Mouse (Mus musculus): Measurements from ENCODE around the gene Llgl1. TPM values are rescaled to one million over a fixed set of nuclear protein-coding genes. Genes with fewer than 3 reads are reported as not detected.

Gene Llgl1
- polyA plus RNA-seq, 1 experiment from 2014 or later, result 44.4 TPM

DNA sequence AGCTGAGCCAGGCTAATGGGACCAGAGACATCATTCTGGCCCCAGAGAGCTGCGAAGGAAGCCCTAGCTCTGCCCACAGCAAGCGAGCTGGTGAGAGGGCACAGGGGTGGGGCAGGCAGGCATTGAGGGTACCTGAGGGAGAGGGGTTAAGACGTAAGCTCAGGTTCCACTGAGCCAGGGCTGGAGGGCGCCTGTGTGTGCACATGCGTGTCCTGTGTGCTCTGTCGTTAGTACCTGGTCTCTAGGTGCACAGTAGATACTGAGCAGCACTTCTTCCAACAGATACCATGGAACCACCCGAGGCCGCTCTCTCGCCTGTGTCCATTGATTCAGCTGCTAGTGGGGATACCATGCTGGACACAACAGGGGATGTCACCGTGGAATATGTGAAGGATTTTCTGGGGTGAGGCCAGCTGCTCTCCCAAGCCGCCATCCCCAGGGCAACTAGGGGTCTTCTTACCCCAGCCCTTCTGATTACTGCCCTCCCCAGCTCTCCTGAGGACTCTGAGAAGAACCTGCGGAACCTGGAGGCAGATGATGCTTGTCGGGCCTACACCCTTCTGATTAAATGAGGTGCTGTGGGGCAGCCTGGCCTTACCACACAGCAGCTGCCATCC, 13.2 kb downstream of the Llgl1 start:
- Histone ChIP-seq H3K9ac (ENCODE audit: low read depth, low read length) (no peak overlapping the region), H3K36me3 (ENCODE audit: control insufficient read depth, insufficient read depth, low read length) (peaks cover 85% of the 10 kb centered on the region), H3K9me3 (replicated peaks; ENCODE audit: control insufficient read depth, low read length, poor library complexity, severe bottlenecking) (no peaks in the 10 kb centered on the region), H3K27ac (ENCODE audit: low read length) (no peak overlapping the region), H3K4me1 (ENCODE audit: control insufficient read depth, insufficient read depth, low read length) (no peaks in the 10 kb centered on the region), H3K4me3 (ENCODE audit: low read depth, low read length) (no peak overlapping the region), H3K4me2 (ENCODE audit: low read length) (no peak overlapping the region), H3K27me3 (ENCODE audit: control insufficient read depth, insufficient read depth, low read depth, low read length) (no peaks in the 10 kb centered on the region)
- WGBS, result 95% methylated on average over 13 of the region's 13 CpGs
- ATAC-seq, result no peak

DNA sequence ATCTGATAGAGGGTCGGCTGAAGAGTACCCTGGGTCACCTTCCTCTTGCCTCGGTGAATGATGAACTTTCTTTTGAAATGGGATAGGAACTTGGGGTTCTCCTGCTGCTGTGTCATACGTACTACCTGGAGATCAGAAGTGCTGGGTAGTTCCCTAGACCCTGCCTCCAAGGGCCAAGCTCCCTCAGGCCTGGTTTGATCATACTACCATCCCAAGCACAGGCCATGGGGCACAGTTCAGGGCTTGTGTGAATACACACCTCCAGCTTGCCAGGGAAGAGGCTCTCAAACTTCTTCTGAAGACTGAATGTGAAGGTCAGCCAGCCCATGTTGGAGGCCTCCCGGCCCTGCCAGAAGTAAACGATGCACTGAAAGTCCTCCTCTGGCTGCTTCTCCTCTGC, 16.3 kb downstream of the Llgl1 start:
- Histone ChIP-seq H3K27ac (ENCODE audit: low read length) (no peak overlapping the region), H3K4me1 (ENCODE audit: control insufficient read depth, insufficient read depth, low read length) (no peaks in the 10 kb centered on the region), H3K4me2 (ENCODE audit: low read length) (no peak overlapping the region), H3K4me3 (ENCODE audit: low read depth, low read length) (no peak overlapping the region), H3K9ac (ENCODE audit: low read depth, low read length) (no peak overlapping the region), H3K9me3 (replicated peaks; ENCODE audit: control insufficient read depth, low read length, poor library complexity, severe bottlenecking) (no peaks in the 10 kb centered on the region), H3K27me3 (ENCODE audit: control insufficient read depth, insufficient read depth, low read depth, low read length) (no peaks in the 10 kb centered on the region), H3K36me3 (ENCODE audit: control insufficient read depth, insufficient read depth, low read length) (peaks cover 82% of the 10 kb centered on the region)
- no peak for ATAC-seq
- 84% methylated on average over 5 of the region's 5 CpGs for WGBS

DNA sequence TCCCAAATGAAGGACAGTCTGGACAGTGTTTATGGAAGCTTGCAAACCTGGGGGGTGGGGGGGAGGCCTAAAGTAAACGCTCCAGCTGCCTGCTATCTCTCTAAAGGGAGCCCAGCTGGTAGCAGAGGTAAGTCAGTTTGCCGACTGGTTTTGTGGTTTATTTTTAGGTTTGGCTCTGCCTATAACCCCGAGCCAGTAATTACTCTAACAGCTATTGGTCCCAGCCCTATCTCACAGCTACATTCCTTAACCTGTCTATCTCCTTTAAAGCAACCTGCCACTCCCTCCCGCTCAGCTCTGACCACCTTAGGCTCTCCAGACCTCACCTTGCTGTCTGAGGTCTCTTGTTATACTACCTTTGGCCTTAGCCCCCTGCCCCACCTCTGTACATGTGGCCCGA, 19.7 kb downstream of the Llgl1 start:
- Histone ChIP-seq H3K4me1 (ENCODE audit: control insufficient read depth, insufficient read depth, low read length) (no peaks in the 10 kb centered on the region), H3K4me2 (ENCODE audit: low read length) (no peak overlapping the region), H3K27ac (ENCODE audit: low read length) (no peak overlapping the region), H3K9ac (ENCODE audit: low read depth, low read length) (no peak overlapping the region), H3K27me3 (ENCODE audit: control insufficient read depth, insufficient read depth, low read depth, low read length) (no peaks in the 10 kb centered on the region), H3K36me3 (ENCODE audit: control insufficient read depth, insufficient read depth, low read length) (peaks cover 73% of the 10 kb centered on the region), H3K9me3 (replicated peaks; ENCODE audit: control insufficient read depth, low read length, poor library complexity, severe bottlenecking) (no peaks in the 10 kb centered on the region), H3K4me3 (ENCODE audit: low read depth, low read length) (no peak overlapping the region)
- WGBS, result 93% methylated on average over 5 of the region's 5 CpGs
- no peak for ATAC-seq

DNA sequence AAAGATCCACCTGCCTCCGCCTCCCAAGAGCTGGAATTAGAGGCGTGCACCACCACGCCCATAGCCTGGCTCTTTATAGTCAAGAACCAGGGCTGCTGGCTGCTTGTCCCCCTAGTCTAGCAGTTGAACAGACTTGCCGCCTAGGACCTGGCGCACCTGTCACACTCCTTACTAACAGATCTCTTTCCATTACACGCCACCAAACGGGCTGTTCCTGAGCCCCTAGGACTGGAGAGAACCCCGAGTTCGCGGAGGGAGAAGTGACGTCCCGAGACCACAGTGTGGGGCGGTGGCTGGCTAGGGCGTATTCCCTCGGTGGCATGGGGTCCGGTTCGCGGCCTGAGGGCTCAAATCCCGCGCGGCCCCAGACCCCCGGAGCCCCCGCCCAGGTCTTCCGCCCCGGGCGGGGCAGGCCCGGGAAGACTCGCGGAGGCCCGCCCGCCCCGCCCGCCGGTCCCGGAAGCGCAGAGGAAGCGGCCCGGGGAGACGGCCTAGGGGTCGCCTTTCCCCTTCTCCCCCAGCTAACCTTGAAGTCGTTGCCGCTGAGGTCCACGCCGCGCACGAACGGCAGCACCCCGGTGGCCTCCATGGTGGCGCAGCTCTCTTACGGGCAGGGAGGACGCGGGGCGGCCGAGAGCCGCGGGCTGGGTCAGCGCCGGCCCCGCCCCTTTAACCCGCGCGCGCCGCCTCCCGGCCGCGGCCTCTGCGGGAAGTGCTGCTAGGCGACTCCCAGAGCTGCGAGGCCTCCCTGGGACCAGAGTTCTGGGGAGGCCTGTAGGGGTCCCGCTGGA, 27.3 kb downstream of the Llgl1 start, which contains the start of gene Flii:
Gene Flii (minus strand): TSS at position 663 of the 791 bp plus-strand sequence.
- peaks cover 20% of the 10 kb centered on the region for H3K4me1 ChIP-seq (ENCODE audit: control insufficient read depth, insufficient read depth, low read length)
- peak; percentile 66 for ATAC-seq
- H3K9ac ChIP-seq (ENCODE audit: low read depth, low read length), result peak within 1 kb of the TSS; percentile 95
- H3K4me3 ChIP-seq (ENCODE audit: low read depth, low read length), result peak within 1 kb of the TSS; percentile 87
- under 1% methylated on average over 51 of the region's 71 CpGs for WGBS
- H3K27ac ChIP-seq (ENCODE audit: low read length), result peak within 1 kb of the TSS; percentile 91
- H3K4me2 ChIP-seq (ENCODE audit: low read length), result peak within 1 kb of the TSS; percentile 84
- H3K9me3 ChIP-seq (replicated peaks; ENCODE audit: control insufficient read depth, low read length, poor library complexity, severe bottlenecking), result no peaks in the 10 kb centered on the region
- H3K36me3 ChIP-seq (ENCODE audit: control insufficient read depth, insufficient read depth, low read length), result peaks cover 23% of the 10 kb centered on the region
- no peaks in the 10 kb centered on the region for H3K27me3 ChIP-seq (ENCODE audit: control insufficient read depth, insufficient read depth, low read depth, low read length)

DNA sequence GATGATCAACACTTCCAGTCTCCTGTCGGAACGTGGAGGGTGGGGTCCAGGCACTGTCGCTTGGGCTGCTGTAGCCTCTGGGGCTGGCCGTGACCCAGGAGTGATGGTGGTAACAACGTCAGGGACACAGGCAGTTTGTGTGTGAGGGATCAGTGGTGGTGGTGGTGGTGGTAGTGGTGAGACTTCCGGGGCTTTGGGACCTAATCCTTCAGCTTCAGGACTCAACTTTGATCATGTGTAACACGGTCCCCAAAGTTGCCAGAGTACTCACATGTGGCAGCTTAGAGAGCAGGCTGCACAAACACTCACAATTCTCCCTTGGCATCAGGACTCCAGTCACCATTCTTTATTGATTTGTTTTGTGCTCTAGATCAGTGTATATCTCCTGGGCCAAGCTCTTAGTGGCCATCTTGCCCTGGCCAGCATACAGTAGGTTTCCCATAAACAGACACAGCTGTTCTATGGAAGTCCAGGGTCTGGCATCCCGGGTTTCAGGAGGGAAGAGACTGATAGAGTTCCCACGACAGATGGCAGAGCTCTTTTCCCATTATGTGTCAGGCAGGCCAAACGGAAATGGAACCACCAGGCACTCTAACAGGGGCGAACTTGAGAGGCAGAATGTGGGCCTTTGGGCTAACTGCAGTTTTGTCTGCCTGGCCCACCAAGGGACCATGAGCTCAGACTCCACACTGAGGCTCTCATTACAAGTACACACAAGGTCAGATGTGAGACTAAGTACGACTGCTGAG, 28.0 kb downstream of the Llgl1 start:
- peak overlapping the region; percentile 87 for H3K4me3 ChIP-seq (ENCODE audit: low read depth, low read length)
- H3K4me2 ChIP-seq (ENCODE audit: low read length), result peak overlapping the region; percentile 84
- 7% methylated on average over 12 of the region's 12 CpGs for WGBS
- peak overlapping the region; percentile 91 for H3K27ac ChIP-seq (ENCODE audit: low read length)
- peaks cover 20% of the 10 kb centered on the region for H3K4me1 ChIP-seq (ENCODE audit: control insufficient read depth, insufficient read depth, low read length)
- peak overlapping the region; percentile 95 for H3K9ac ChIP-seq (ENCODE audit: low read depth, low read length)
- ATAC-seq, result peak; percentile 9
- H3K27me3 ChIP-seq (ENCODE audit: control insufficient read depth, insufficient read depth, low read depth, low read length), result no peaks in the 10 kb centered on the region
- peaks cover 16% of the 10 kb centered on the region for H3K36me3 ChIP-seq (ENCODE audit: control insufficient read depth, insufficient read depth, low read length)
- no peaks in the 10 kb centered on the region for H3K9me3 ChIP-seq (replicated peaks; ENCODE audit: control insufficient read depth, low read length, poor library complexity, severe bottlenecking)

DNA sequence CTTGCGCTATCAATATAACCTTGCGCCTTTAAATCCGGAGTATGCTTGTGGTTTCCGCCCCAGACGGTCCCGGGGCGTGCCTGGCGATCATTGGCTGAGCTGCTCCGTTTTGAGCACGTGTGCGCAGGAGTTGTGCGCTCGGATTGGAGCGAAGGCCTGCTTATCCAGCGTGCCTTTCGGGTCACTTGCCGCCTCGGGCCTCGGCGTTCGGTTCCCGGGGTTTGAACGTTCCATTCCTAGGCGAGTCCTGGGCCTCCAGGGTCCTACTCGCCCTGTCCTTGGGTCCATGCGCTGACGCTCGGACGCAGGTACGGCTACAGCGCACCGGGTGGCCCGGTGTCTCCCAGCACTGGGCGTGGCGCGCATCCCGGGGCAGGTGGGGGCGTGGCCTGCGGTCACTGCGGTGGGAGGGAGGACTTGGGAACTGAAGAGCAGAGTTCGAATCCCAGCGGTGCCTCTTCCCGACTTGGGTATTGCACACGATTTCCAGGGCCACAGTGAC, 28.8 kb downstream of the Llgl1 start, which contains the start of gene Mief2:
Gene Mief2 (plus strand): TSS at position 139 of the 502 bp plus-strand sequence.
- H3K9me3 ChIP-seq (replicated peaks; ENCODE audit: control insufficient read depth, low read length, poor library complexity, severe bottlenecking), result no peaks in the 10 kb centered on the region
- H3K36me3 ChIP-seq (ENCODE audit: control insufficient read depth, insufficient read depth, low read length), result peaks cover 12% of the 10 kb centered on the region
- H3K4me1 ChIP-seq (ENCODE audit: control insufficient read depth, insufficient read depth, low read length), result peaks cover 20% of the 10 kb centered on the region
- H3K4me3 ChIP-seq (ENCODE audit: low read depth, low read length), result peak within 1 kb of the TSS; percentile 87
- H3K27me3 ChIP-seq (ENCODE audit: control insufficient read depth, insufficient read depth, low read depth, low read length), result no peaks in the 10 kb centered on the region
- peak within 1 kb of the TSS; percentile 95 for H3K9ac ChIP-seq (ENCODE audit: low read depth, low read length)
- under 1% methylated on average over 44 of the region's 44 CpGs for WGBS
- H3K4me2 ChIP-seq (ENCODE audit: low read length), result peak within 1 kb of the TSS; percentile 84
- H3K27ac ChIP-seq (ENCODE audit: low read length), result peak within 1 kb of the TSS; percentile 91
- ATAC-seq, result peak; percentile 95

DNA sequence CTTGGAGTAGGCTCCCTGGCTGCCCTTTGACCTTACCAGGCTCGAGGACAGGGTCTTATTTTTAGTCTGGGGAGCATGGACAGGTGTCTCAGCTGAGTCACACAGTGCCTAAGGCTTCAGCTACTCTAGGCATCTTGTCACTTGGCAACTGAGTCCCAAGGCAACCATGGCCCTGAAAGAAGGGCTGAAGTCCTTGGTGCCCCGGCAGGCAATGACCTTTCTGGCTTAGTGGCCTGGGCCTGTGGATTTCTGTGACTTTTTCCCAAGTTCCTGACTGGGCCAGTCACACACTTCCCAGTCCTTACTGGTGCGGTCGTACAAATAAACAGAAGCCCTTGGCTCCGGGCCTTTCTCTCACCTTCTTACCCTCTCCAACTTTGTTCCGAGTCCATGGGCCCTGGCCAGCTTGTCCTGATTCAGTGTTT, 29.7 kb downstream of the Llgl1 start:
- no peak for ATAC-seq
- Histone ChIP-seq H3K36me3 (ENCODE audit: control insufficient read depth, insufficient read depth, low read length) (peaks cover 9% of the 10 kb centered on the region), H3K4me1 (ENCODE audit: control insufficient read depth, insufficient read depth, low read length) (peaks cover 20% of the 10 kb centered on the region), H3K9me3 (replicated peaks; ENCODE audit: control insufficient read depth, low read length, poor library complexity, severe bottlenecking) (no peaks in the 10 kb centered on the region), H3K27ac (ENCODE audit: low read length) (no peak overlapping the region), H3K4me3 (ENCODE audit: low read depth, low read length) (peak overlapping the region; percentile 87), H3K9ac (ENCODE audit: low read depth, low read length) (no peak overlapping the region), H3K4me2 (ENCODE audit: low read length) (peak overlapping the region; percentile 50), H3K27me3 (ENCODE audit: control insufficient read depth, insufficient read depth, low read depth, low read length) (no peaks in the 10 kb centered on the region)
- 80% methylated on average over 6 of the region's 6 CpGs for WGBS

DNA sequence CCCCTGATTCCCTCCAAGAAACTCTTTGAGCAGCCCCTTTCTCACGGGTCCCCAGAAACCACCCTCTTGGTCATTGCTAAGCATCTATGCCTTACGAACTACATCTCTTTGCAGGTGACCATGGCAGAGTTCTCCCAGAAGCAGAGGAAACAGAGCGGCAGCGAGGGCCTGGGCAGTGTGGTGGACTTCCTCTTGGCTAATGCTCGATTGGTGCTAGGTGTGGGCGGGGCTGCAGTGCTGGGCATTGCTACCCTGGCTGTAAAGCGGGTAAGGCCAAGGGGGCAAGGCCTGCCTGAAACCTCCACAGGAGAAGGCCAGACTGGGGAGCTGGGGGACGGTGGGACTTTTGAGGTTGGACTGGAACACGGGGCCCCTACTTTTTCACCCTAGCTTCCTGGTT, 30.6 kb downstream of the Llgl1 start:
- H3K27ac ChIP-seq (ENCODE audit: low read length), result no peak overlapping the region
- no peaks in the 10 kb centered on the region for H3K27me3 ChIP-seq (ENCODE audit: control insufficient read depth, insufficient read depth, low read depth, low read length)
- H3K4me3 ChIP-seq (ENCODE audit: low read depth, low read length), result no peak overlapping the region
- no peak overlapping the region for H3K9ac ChIP-seq (ENCODE audit: low read depth, low read length)
- H3K36me3 ChIP-seq (ENCODE audit: control insufficient read depth, insufficient read depth, low read length), result peaks cover 6% of the 10 kb centered on the region; the same call in 1 of the 2 replicates
- no peaks in the 10 kb centered on the region for H3K9me3 ChIP-seq (replicated peaks; ENCODE audit: control insufficient read depth, low read length, poor library complexity, severe bottlenecking)
- no peak for ATAC-seq
- WGBS, result 88% methylated on average over 9 of the region's 9 CpGs
- H3K4me1 ChIP-seq (ENCODE audit: control insufficient read depth, insufficient read depth, low read length), result peaks cover 20% of the 10 kb centered on the region
- H3K4me2 ChIP-seq (ENCODE audit: low read length), result no peak overlapping the region
